Mouse (Mus musculus) adrenal gland, adult 2 months (tissue): Measurements from ENCODE around the gene Samt1. TPM values are rescaled to one million over a fixed set of nuclear protein-coding genes. Genes with fewer than 3 reads are reported as not detected.
"Not testable (repeated sequence)": the region's sequence is repeated elsewhere in the genome, so short reads cannot be mapped to it uniquely, and the experiment has no call there.

Experiments used
- DNase-seq: peaks from one replicate; pipeline ENCODE4 v3.0.0; 2021
- long read RNA-seq: library from polyadenylated mRNA; stranded (forward); transcript quantifications from one replicate; pipeline ENCODE4 v2.0.0, GENCODE M21; 2021
- polyA plus RNA-seq: library from polyadenylated mRNA; depleted of rRNA; stranded (reverse); fragments of >200 nt; gene quantifications from 2 replicates; pipeline ENCODE4 v1.2.3, GENCODE M21; 2012; rRNA removed
- total RNA-seq, 2 experiments: library from RNA; stranded (reverse); gene quantifications; 2 replicates each; pipeline ENCODE4 v1.2.3; 2021

The Samt1 gene
- total RNA-seq: not detected
- not detected in 2 replicates for polyA plus RNA-seq
- long read RNA-seq: 0 reads

DNA sequence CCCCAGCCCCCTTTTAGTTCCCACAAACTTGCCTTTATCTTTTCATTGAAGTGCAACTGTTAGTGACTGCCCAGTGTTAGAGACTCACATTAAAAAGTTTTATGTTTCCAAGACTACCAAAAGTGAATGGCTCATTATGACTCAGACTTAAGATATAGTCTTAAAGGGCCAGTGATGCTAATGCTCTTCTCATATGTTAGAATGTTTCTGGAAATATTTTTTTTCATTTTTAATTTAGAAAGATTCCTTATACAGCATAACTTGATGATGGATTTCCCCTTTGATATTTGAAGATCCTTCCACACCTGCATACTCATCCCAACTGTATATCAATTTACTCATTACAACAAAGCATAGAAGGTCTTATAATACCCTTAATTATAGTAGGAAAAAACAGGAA is at the start of gene Samt1:
Gene Samt1 (minus strand): TSS at position 101 of the 400 bp plus-strand sequence.
- not testable (repeated sequence) for DNase-seq

DNA sequence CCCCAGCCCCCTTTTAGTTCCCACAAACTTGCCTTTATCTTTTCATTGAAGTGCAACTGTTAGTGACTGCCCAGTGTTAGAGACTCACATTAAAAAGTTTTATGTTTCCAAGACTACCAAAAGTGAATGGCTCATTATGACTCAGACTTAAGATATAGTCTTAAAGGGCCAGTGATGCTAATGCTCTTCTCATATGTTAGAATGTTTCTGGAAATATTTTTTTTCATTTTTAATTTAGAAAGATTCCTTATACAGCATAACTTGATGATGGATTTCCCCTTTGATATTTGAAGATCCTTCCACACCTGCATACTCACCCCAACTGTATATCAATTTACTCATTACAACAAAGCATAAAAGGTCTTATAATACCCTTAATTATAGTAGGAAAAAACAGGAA is 42.5 kb upstream of the Samt1 start, which contains the start of gene Gm10057:
Gene Gm10057 (minus strand): TSS at position 101 of the 400 bp plus-strand sequence.
- not testable (repeated sequence) for DNase-seq

GRCm38 (mm10) chrX:154033727-154034126 is 21.3 kb upstream of the Samt1 start, which contains the start of gene 4921511M17Rik:
TSS of gene 4921511M17Rik (minus strand) at chrX:154033827.
- DNase-seq: not testable (repeated sequence)

DNA sequence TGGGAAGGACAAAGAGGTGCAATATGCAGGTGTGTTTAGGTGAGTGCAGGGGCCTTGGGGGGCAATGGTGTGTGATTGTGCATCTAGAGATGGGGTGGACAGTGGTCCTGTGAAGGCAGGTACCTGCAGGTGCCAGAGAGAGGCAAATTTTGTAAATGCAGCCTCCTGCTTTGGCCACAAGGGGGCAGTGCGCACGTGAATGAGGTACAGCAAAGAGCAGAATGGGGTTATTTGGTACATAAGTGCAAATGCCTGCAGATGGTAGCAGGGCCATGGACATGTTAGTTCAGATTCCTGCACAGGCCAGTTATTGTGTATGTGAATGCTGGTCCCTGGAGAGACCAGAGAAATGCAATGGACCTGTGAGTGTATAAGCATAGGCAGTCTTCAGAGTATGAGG is 35.5 kb downstream of the Samt1 start:
- not testable (repeated sequence) for DNase-seq

DNA sequence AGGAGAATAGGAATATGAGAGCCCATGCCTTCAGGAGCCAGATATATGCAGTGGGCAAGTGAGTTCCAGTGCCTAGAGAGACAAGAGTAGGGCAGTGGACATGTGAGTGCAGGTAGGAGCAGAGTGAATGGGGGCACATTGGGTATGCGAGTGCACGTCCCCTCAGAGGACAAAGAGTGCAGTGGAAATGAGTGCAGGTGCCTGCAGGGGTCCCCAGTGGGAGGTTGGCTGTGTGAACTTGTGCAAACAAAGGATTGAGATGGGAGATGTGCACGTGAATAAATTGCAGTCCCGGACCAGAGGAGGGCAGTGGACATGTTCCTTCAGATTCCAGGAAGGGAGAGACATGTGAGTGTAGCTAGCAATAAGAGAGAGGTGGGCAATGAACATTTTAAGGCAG is 36.0 kb downstream of the Samt1 start:
- DNase-seq: not testable (repeated sequence)

DNA sequence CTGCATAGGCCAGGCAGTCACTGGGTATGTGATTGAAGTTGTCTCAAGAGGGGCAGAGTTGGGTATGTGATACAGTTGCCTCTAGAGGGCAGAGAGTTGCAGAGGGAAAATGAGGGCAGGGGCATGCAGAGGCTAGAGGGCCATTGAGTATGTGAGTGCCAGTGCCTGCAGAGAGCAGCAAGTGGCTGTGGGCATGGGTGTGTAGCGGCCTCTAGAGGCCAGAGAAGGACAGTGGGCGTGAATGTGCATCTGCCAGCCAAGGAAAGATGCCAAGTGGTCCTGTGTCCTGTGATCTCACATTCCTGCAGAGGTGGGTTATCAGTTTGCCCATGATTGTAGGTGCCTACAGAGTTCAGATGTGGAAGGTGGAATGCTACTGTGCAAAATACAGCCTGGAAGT is 38.0 kb downstream of the Samt1 start:
- no peak for DNase-seq

DNA sequence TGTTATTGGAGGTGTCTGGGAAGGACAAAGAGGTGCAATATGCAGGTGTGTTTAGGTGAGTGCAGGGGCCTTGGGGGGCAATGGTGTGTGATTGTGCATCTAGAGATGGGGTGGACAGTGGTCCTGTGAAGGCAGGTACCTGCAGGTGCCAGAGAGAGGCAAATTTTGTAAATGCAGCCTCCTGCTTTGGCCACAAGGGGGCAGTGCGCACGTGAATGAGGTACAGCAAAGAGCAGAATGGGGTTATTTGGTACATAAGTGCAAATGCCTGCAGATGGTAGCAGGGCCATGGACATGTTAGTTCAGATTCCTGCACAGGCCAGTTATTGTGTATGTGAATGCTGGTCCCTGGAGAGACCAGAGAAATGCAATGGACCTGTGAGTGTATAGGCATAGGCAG is 59.6 kb downstream of the Samt1 start:
- DNase-seq: not testable (repeated sequence)

Other genes starting within 250 kb of the Samt1 start
- under 1 TPM in 1 of 2 experiments, not detected in 1; 0.48 TPM for gene Spin2c, start 180.4 kb downstream of the Samt1 start, total RNA-seq
- gene Spin2c, start 180.4 kb downstream of the Samt1 start, polyA plus RNA-seq: 0.47 TPM in 1 of 2 replicates, not detected in the other
- gene 4921511M17Rik, start 21.2 kb upstream of the Samt1 start, total RNA-seq: not detected
- not detected in 2 replicates for gene 4921511M17Rik, start 21.2 kb upstream of the Samt1 start, polyA plus RNA-seq
- gene Gm10057, start 42.4 kb upstream of the Samt1 start, total RNA-seq: not detected
- gene Gm10057, start 42.4 kb upstream of the Samt1 start, polyA plus RNA-seq: not detected in 2 replicates
- not detected for gene Gm15140, start 108.0 kb upstream of the Samt1 start, total RNA-seq
- not detected in 2 replicates for gene Gm15140, start 108.0 kb upstream of the Samt1 start, polyA plus RNA-seq